Mouse (Mus musculus) heart, adult 2 months (tissue): ENCODE measurements around the gene Prss35.

Source experiments
- CTCF ChIP-seq: fragments of 200-600 bp; IDR thresholded peaks from 2 replicates; pipeline ENCODE4 v1.8.1; 2022; ENCODE audit warnings: antibody characterized with exemption, mild to moderate bottlenecking, moderate library complexity
- EP300 ChIP-seq: fragments of 200-500 bp; IDR thresholded peaks from 2 replicates; pipeline ENCODE4 v1.6.1; 2011; ENCODE audit warnings: low read depth, low read length, control low read depth; ENCODE audit not compliant: insufficient read depth
- POLR2A ChIP-seq: fragments of 200-500 bp; IDR thresholded peaks from 2 replicates; pipeline ENCODE4 v1.6.1; 2011; ENCODE audit warnings: mild to moderate bottlenecking, low read depth, low read length, control low read depth; ENCODE audit not compliant: insufficient read depth

DNA sequence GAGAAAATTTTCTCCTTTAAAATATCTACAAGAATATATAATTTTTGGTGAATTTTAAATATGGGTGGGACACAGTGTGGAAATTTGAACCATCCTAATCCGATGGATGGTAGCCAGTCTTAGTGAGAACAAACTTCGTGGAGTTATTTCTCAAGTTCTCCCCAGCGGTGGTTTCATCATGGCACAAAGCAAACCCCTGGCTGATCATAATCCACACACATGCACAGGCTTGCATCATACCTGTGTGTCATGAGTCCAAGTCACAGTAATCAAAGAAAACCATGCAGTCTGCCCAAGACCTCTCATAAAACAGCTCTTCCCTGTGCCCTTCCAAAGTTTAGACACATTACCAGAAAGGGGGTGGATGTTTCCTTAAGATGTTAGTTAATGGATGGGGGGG, 13.6 kb upstream of the Prss35 start:
- TF ChIP-seq CTCF, result no peak
- TF ChIP-seq POLR2A, result no peak
- no peak for TF ChIP-seq EP300
